Mouse (Mus musculus) liver, adult 2 months (tissue): ENCODE data around the gene Prkcb.

Source experiments
- CTCF ChIP-seq: fragments of 200-500 bp; IDR thresholded peaks from 2 replicates; pipeline ENCODE4 v1.5.1; 2011; ENCODE audit warnings: low read depth, low read length, control low read depth
- POLR2A ChIP-seq: fragments of 200-500 bp; IDR thresholded peaks from 2 replicates; pipeline ENCODE4 v1.6.1; 2011; ENCODE audit warnings: low read length, control low read depth; ENCODE audit not compliant: insufficient read depth; ENCODE audit errors: extremely low read depth

DNA sequence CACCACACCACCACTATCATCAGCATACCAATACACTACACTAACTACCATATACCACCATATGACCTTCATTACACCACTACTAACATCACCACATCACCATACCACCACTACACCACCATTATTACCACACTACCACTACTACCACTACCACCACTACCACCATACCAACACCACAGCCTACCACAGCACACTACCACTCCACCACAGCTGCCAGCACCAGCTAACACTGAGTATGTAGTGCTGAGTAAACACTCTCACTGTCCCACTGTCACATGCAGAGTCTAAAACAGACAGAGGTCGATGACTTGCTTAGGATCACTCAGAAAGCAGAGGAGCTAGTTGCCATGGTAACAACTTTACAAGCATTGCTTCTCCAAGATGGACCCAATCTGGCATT, 78.1 kb downstream of the Prkcb start:
- TF ChIP-seq CTCF (no peak), POLR2A (no peak)
